Mouse (Mus musculus): ENCODE measurements around the gene Tcap.

DNA sequence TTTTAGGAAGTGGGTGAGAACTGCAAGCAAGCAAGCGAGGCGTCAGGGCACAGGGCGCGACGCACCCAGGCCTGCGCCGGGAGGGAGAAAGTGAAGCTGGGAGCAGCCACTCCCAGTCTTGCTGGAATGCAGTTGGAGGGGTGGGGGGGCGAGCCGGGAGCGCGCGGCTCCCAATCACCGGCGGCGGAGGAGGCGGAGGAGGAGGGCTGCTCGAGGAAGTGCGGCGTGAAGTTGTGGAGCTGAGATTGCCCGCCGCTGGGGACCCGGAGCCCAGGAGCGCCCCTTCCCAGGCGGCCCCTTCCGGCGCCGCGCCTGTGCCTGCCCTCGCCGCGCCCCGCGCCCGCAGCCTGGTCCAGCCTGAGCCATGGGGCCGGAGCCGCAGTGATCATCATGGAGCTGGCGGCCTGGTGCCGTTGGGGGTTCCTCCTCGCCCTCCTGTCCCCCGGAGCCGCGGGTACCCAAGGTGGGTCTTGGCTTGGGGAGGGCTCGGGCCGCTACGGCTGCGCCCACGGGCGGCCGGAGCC, 28.7 kb downstream of the Tcap start, which contains the start of gene Erbb2:
- no peak for TF ChIP-seq CTCF (IDR thresholded peaks at IDR 0.05; ENCODE audit: borderline replicate concordance, control insufficient read depth, extremely low read depth, insufficient read depth, low read length, poor library complexity)
- no peak for TF ChIP-seq POLR2A (IDR thresholded peaks at IDR 0.05; ENCODE audit: control insufficient read depth, extremely low read depth, insufficient read depth, low read length, poor library complexity)

Data from thymus, adult 2 months (tissue).